Comparison of ENCODE assay signal across 13 mouse cellular contexts in genomic region chr14:66557631-66558030, GRCm38 (mm10).
A peak's percentile ranks its signal among the peaks of the same experiment; 100 is the strongest.
DNase-seq lines count a peak whose midpoint lies in the region; ATAC-seq and TF ChIP-seq lines count a peak whose summit lies in the region.
"Had no signal": no experiment of that assay in that cellular context is flagged by ENCODE, and none has a peak within 500 bp of the region (broad histone marks: within the 10 kb centered on the region; RNA-seq: fewer than 3 reads in every experiment).

No protein-coding gene starts in this region.

- no peak for TF ChIP-seq CTCF in layer of hippocampus, adult 2 months (conservative IDR thresholded peaks at IDR 0.05)

- H3K4me3 ChIP-seq in layer of hippocampus, adult 2 months, result no peak overlapping the region
- H3K4me3 ChIP-seq: embryonic facial prominence, embryonic 15.5 days; liver, embryonic 15.5 days had no signal

- no peak overlapping the region for H3K27ac ChIP-seq in layer of hippocampus, adult 2 months
- H3K27ac ChIP-seq: embryonic facial prominence, embryonic 15.5 days; hindbrain, postnatal 0 days; liver, embryonic 15.5 days had no signal

- intact Hi-C loops in heart, postnatal 25 days (cut with DNase I), result no loop called here

- ATAC-seq in frontal cortex, adult (ENCODE audit: low TSS enrichment), result peak; percentile 56; the same call in 1 of the 2 replicates
- ATAC-seq: hindbrain, postnatal 0 days had no signal

- DNase-seq in frontal cortex, postnatal 14 days (ENCODE audit: low spot score in 2 of 2), result no peak
- peak; percentile 3 for DNase-seq in lung, postnatal 25 days (ENCODE audit: low spot score)
- no peak for DNase-seq in lung, postnatal 14 days
- DNase-seq in heart, postnatal 25 days (ENCODE audit: low spot score), result peak; percentile 52
- peak; percentile 81 for DNase-seq in skeletal muscle tissue, adult 2 months (ENCODE audit: low read depth, low spot score)
- DNase-seq in layer of hippocampus, adult 2 months (ENCODE audit: low spot score in 2 of 2), result no peak
- DNase-seq in natural killer cell, adult 2 months (ENCODE audit: low spot score in 2 of 2), result no peak
- DNase-seq: B cell, adult 2 months; cerebellum, adult 11-12 months had no signal

Comparison
In these comparisons a context has a peak if more than half of its experiments do, and no peak if none do; other contexts are left out.
1. DNase-seq: peak in lung, postnatal 25 days (single experiment), heart, postnatal 25 days (single experiment) and skeletal muscle tissue, adult 2 months (single experiment); none in frontal cortex, postnatal 14 days (0 of 2), lung, postnatal 14 days (single experiment), layer of hippocampus, adult 2 months (0 of 2) and natural killer cell, adult 2 months (0 of 2).